Mouse (Mus musculus): Measurements from ENCODE around the gene Gm9945. TPM values are rescaled to one million over a fixed set of nuclear protein-coding genes. Genes with fewer than 3 reads are reported as not detected.

The Gm9945 gene
- polyA plus RNA-seq, 1 experiment from 2014 or later = not detected

DNA sequence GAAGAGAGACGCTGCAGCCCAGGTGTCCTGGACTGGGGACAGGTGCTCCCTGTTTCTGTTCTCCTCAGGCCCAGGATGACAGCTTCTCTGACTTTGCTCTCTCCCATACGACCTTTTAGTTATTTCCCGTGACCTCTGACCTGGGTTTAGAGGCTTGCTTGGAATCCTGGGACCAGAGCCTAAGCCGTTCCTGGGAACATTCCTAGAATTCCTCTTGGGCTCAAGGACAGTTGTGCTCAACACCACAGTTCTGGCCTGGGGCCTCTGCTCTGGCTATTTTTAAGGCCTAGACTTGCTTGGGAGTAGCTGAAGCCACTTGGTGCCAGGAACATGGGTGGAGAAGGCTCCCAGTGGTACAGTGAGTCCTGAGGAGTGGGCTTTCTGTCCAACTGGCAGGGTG lies 45.5 kb downstream of the Gm9945 start:
- H3K9ac ChIP-seq (ENCODE audit: low read depth, low read length) = no peak overlapping the region
- no peak overlapping the region for H3K4me3 ChIP-seq (ENCODE audit: low read length)
- H3K27ac ChIP-seq (ENCODE audit: low read length) = no peak overlapping the region
- H3K9me3 ChIP-seq (ENCODE audit: control insufficient read depth, low read length) = no peaks in the 10 kb centered on the region
- peaks cover 32% of the 10 kb centered on the region for H3K4me1 ChIP-seq (ENCODE audit: control insufficient read depth, insufficient read depth, low read length)
- no peak overlapping the region for H3K4me2 ChIP-seq (ENCODE audit: low read depth, low read length)
- no peaks in the 10 kb centered on the region for H3K27me3 ChIP-seq (replicated peaks; ENCODE audit: control insufficient read depth, insufficient read depth, low read length)
- no peak for ATAC-seq
- 53% methylated on average over 4 of the region's 4 CpGs for WGBS
- H3K36me3 ChIP-seq (ENCODE audit: control insufficient read depth, insufficient read depth, low read length) = no peaks in the 10 kb centered on the region

DNA sequence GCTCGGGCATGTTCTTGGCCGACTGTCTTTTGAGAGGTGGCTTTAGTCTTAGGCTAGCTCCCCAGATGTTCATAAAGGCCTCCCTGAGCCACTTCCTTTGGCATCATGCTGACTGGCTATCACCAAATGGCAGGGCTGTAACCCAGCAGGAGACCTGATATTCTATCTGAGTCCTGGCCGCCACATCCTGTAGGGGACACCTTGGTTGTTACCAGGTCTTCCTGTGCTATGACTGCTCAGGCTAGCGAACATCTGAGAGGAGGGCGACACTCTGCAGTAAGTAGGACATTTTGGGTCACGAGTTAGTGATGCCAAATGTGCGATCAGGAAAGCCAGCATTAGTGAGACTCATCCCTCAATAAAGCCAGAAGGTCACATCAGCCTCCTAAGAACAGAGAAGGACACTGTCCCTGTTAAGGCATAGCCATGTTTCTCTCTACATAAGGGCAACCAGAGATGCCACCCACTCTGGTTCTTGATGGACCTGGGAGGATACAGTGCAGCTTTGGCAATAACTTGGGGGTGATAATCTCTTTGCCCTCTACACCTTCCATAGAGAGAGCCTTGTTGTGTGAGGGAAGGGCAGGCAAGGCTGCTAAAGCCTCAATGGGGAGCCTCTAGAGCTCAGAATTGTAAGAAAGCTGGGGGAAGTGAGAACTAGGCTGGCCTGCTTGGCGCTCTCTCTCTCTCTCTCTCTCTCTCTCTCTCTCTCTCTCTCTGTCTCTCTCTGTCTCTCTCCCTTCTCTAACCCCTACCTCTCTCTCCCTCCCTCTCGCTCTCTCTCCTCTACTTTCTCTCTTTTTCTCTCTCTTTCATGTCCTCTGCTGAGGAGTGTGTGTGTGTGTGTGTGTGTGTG lies 48.7 kb downstream of the Gm9945 start:
- peaks cover 2% of the 10 kb centered on the region; the same call in 1 of the 2 replicates for H3K36me3 ChIP-seq (ENCODE audit: control insufficient read depth, insufficient read depth, low read length)
- peaks cover 14% of the 10 kb centered on the region for H3K4me1 ChIP-seq (ENCODE audit: control insufficient read depth, insufficient read depth, low read length)
- H3K4me3 ChIP-seq (ENCODE audit: low read length) = no peak overlapping the region
- H3K9ac ChIP-seq (ENCODE audit: low read depth, low read length) = no peak overlapping the region
- no peaks in the 10 kb centered on the region for H3K9me3 ChIP-seq (ENCODE audit: control insufficient read depth, low read length)
- no peaks in the 10 kb centered on the region for H3K27me3 ChIP-seq (replicated peaks; ENCODE audit: control insufficient read depth, insufficient read depth, low read length)
- ATAC-seq = no peak
- 76% methylated on average over 9 of the region's 9 CpGs for WGBS
- no peak overlapping the region for H3K4me2 ChIP-seq (ENCODE audit: low read depth, low read length)
- H3K27ac ChIP-seq (ENCODE audit: low read length) = no peak overlapping the region

DNA sequence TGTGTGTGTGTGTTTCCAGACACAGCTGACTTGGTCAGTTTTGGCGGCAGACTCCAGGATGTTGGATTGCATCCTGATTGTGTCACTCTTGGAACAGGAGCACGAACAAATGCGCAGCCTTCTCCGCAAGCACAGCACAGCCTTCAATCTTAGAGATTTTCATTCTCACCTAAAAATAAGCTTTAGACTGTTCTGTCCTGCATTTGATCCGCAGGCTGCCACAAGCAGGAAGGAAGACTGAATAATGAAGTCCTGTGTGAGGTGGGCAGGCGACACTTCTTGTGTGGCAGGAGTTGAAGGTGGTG lies 49.2 kb downstream of the Gm9945 start:
- 51% methylated on average over 6 of the region's 6 CpGs for WGBS
- Histone ChIP-seq H3K36me3 (ENCODE audit: control insufficient read depth, insufficient read depth, low read length) (peaks cover 3% of the 10 kb centered on the region), H3K4me1 (ENCODE audit: control insufficient read depth, insufficient read depth, low read length) (peaks cover 14% of the 10 kb centered on the region), H3K9me3 (ENCODE audit: control insufficient read depth, low read length) (no peaks in the 10 kb centered on the region), H3K4me3 (ENCODE audit: low read length) (no peak overlapping the region), H3K9ac (ENCODE audit: low read depth, low read length) (no peak overlapping the region), H3K27ac (ENCODE audit: low read length) (no peak overlapping the region), H3K4me2 (ENCODE audit: low read depth, low read length) (no peak overlapping the region), H3K27me3 (replicated peaks; ENCODE audit: control insufficient read depth, insufficient read depth, low read length) (no peaks in the 10 kb centered on the region)
- ATAC-seq = no peak

DNA sequence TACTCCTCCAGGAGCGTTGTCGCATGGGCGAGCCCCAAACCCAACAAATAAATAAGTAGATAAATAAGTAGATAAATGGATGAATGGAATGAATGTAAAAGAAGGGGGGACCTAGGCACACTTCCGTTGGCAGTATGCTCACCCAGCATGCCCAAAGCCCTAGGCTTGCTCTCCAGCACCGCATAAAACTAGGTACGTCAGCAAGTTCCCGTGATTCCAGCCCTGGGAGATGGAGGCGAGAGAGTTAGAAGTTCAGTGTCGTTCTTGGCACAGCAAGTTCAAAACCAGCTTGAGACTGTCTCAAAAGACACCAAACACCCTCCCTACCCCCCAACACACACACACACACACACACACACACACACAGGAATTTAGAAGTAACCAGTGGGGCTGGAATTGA lies 50.0 kb downstream of the Gm9945 start:
- no peaks in the 10 kb centered on the region for H3K9me3 ChIP-seq (ENCODE audit: control insufficient read depth, low read length)
- 77% methylated on average over 9 of the region's 9 CpGs for WGBS
- no peak overlapping the region for H3K4me2 ChIP-seq (ENCODE audit: low read depth, low read length)
- no peak overlapping the region for H3K9ac ChIP-seq (ENCODE audit: low read depth, low read length)
- peaks cover 12% of the 10 kb centered on the region for H3K4me1 ChIP-seq (ENCODE audit: control insufficient read depth, insufficient read depth, low read length)
- H3K27ac ChIP-seq (ENCODE audit: low read length) = no peak overlapping the region
- ATAC-seq = no peak
- no peak overlapping the region for H3K4me3 ChIP-seq (ENCODE audit: low read length)
- peaks cover 11% of the 10 kb centered on the region for H3K36me3 ChIP-seq (ENCODE audit: control insufficient read depth, insufficient read depth, low read length)
- no peaks in the 10 kb centered on the region for H3K27me3 ChIP-seq (replicated peaks; ENCODE audit: control insufficient read depth, insufficient read depth, low read length)

Other genes with a start within 250 kb of the Gm9945 start
- gene Hspa4, start 179.7 kb upstream of the Gm9945 start, polyA plus RNA-seq (2015; fragmentation: Nextera tagmentation; extraction: Ambion mirVana) = 85.2 and 85.9 TPM in 2 replicates
- 12.6 and 13.4 TPM in 2 replicates for gene Zcchc10, start 155.5 kb upstream of the Gm9945 start, polyA plus RNA-seq (2015; fragmentation: Nextera tagmentation; extraction: Ambion mirVana)
- gene Aff4, start 129.3 kb upstream of the Gm9945 start, polyA plus RNA-seq (2015; fragmentation: Nextera tagmentation; extraction: Ambion mirVana) = 16.6 and 20.4 TPM in 2 replicates
- gene Leap2, start 57.0 kb upstream of the Gm9945 start, polyA plus RNA-seq (2015; fragmentation: Nextera tagmentation; extraction: Ambion mirVana) = 17.8 and 52.6 TPM in 2 replicates
- gene Uqcrq, start 49.3 kb upstream of the Gm9945 start, polyA plus RNA-seq (2015; fragmentation: Nextera tagmentation; extraction: Ambion mirVana) = 1,029 and 1,034 TPM in 2 replicates
- 0.99 and 1.4 TPM in 2 replicates for gene Gdf9, start 49.1 kb upstream of the Gm9945 start, polyA plus RNA-seq (2015; fragmentation: Nextera tagmentation; extraction: Ambion mirVana)
- gene Gm10447, start 23.1 kb upstream of the Gm9945 start, polyA plus RNA-seq (2015; fragmentation: Nextera tagmentation; extraction: Ambion mirVana) = 0.06 and 0.07 TPM in 2 replicates
- 1.3 and 1.4 TPM in 2 replicates for gene Shroom1, start 23.0 kb upstream of the Gm9945 start, polyA plus RNA-seq (2015; fragmentation: Nextera tagmentation; extraction: Ambion mirVana)
- gene Gm9837, start 9.7 kb upstream of the Gm9945 start, polyA plus RNA-seq (2015; fragmentation: Nextera tagmentation; extraction: Ambion mirVana) = not detected in 2 replicates
- gene Sowaha, start 108 bp downstream of the Gm9945 start, polyA plus RNA-seq (2015; fragmentation: Nextera tagmentation; extraction: Ambion mirVana) = 0.31 and 0.32 TPM in 2 replicates
- 18.2 and 18.4 TPM in 2 replicates for gene Sept8, start 39.1 kb downstream of the Gm9945 start, polyA plus RNA-seq (2015; fragmentation: Nextera tagmentation; extraction: Ambion mirVana)
- gene Kif3a, start 87.2 kb downstream of the Gm9945 start, polyA plus RNA-seq (2015; fragmentation: Nextera tagmentation; extraction: Ambion mirVana) = 35.0 and 42.3 TPM in 2 replicates
- 0.35 and 0.47 TPM in 2 replicates for gene Il4, start 138.5 kb downstream of the Gm9945 start, polyA plus RNA-seq (2015; fragmentation: Nextera tagmentation; extraction: Ambion mirVana)
- not detected in 2 replicates for gene Il13, start 154.5 kb downstream of the Gm9945 start, polyA plus RNA-seq (2015; fragmentation: Nextera tagmentation; extraction: Ambion mirVana)
- gene Rad50, start 227.2 kb downstream of the Gm9945 start, polyA plus RNA-seq (2015; fragmentation: Nextera tagmentation; extraction: Ambion mirVana) = 24.8 and 28.5 TPM in 2 replicates
- not detected in 2 replicates for gene Il5, start 240.6 kb downstream of the Gm9945 start, polyA plus RNA-seq (2015; fragmentation: Nextera tagmentation; extraction: Ambion mirVana)

Data from intestine, embryonic 16.5 days (tissue).